In the genomic region with DNA sequence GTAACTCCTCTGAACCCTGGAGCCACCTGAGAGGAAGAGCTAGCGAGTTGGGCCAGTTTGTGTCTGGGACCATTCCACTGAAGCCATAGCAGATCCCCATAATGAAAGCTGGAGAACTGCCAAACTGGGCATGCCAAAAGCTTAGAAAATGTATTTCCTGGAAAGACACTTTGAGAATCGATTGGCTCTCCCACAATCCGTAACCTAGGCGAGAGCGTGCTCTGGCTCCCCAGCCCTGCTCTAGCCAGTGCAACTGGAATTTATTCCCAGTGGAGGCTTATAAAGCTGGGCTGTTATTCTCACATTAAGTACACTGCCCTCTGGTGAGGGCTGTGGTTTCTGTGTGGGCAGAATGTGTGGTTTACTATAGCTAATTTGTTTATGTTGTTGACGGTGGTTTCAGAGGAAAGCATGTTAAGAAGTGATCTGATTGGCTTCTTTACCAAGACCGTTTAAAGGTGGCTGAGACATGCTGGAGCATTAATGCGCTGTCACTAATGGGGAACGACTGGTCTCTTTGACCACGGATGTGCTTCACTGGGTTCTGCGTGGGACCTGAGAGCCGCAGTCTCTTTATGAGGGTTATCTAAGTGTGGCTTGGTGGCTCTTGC, we compare ENCODE assay signal across 8 mouse cellular contexts.
DNase-seq lines count a peak whose midpoint lies in the region; ATAC-seq lines count a peak whose summit lies in the region.
"Had no signal": no experiment of that assay in that cellular context is flagged by ENCODE, and none has a peak within 500 bp of the region (broad histone marks: within the 10 kb centered on the region; RNA-seq: fewer than 3 reads in every experiment).

No protein-coding gene starts in this region.

- peak; percentile 65; the same call in 1 of the 2 replicates for ATAC-seq in neural tube, embryonic 14.5 days (ENCODE audit: low read depth)
- no peak for ATAC-seq in heart, embryonic 14.5 days (ENCODE audit: insufficient number of reproducible peaks, insufficient read depth, low FRiP score, low read depth)
- ATAC-seq in cerebellum, adult (ENCODE audit: insufficient number of reproducible peaks, low FRiP score, low TSS enrichment) = no peak

- no peaks in the 10 kb centered on the region for H3K36me3 ChIP-seq in neural tube, embryonic 14.5 days (ENCODE audit: control insufficient read depth, insufficient read depth, low read length)
- no peaks in the 10 kb centered on the region for H3K36me3 ChIP-seq in heart, embryonic 14.5 days (ENCODE audit: control insufficient read depth, insufficient read depth, low read length)

- H3K27ac ChIP-seq in neural tube, embryonic 14.5 days (ENCODE audit: low read depth, low read length) = no peak overlapping the region
- H3K27ac ChIP-seq in heart, embryonic 14.5 days (replicated peaks in 1 of 2; ENCODE audit: control insufficient read depth in 1 of 2, insufficient read depth in 1 of 2, low read depth in 2 of 2, low read length in 2 of 2) = peak overlapping the region; percentile 75 to 82

- no peaks in the 10 kb centered on the region for H3K9me3 ChIP-seq in neural tube, embryonic 14.5 days (ENCODE audit: control insufficient read depth, low read length)
- H3K9me3 ChIP-seq in heart, embryonic 14.5 days (ENCODE audit: control insufficient read depth, low read length) = no peaks in the 10 kb centered on the region

- no peak overlapping the region for H3K4me3 ChIP-seq in neural tube, embryonic 14.5 days (ENCODE audit: low read depth, low read length)
- no peak overlapping the region for H3K4me3 ChIP-seq in heart, embryonic 14.5 days (ENCODE audit: control insufficient read depth in 1 of 2, insufficient read depth in 1 of 2, low read depth in 1 of 2, low read length in 2 of 2)
- H3K4me3 ChIP-seq: erythroblast, embryonic 14.5 days had no signal

- no peaks in the 10 kb centered on the region for H3K4me1 ChIP-seq in neural tube, embryonic 14.5 days (ENCODE audit: control insufficient read depth, insufficient read depth, low read length)
- peaks cover 18 to 20% of the 10 kb centered on the region in 2 experiments; a peak in 3 of 4 replicates for H3K4me1 ChIP-seq in heart, embryonic 14.5 days (ENCODE audit: control insufficient read depth in 2 of 2, insufficient read depth in 2 of 2, low read length in 2 of 2)

- DNase-seq in neural tube, embryonic 10.5 days (ENCODE audit: extremely low spot score, low spot score) = no peak
- peak; percentile 41 to 53 for DNase-seq in kidney, postnatal 36 days
- no peak for DNase-seq in thymus, postnatal 0 days (ENCODE audit: low spot score)
- DNase-seq in ovary, adult 18-20 months (ENCODE audit: low spot score) = no peak

- no peaks in the 10 kb centered on the region for H3K27me3 ChIP-seq in neural tube, embryonic 14.5 days (ENCODE audit: control insufficient read depth, insufficient read depth, low read length)
- H3K27me3 ChIP-seq in heart, embryonic 14.5 days (ENCODE audit: control insufficient read depth, insufficient read depth, low read length) = no peaks in the 10 kb centered on the region

- H3K4me2 ChIP-seq in neural tube, embryonic 14.5 days (ENCODE audit: low read depth, low read length) = no peak overlapping the region
- H3K4me2 ChIP-seq in heart, embryonic 14.5 days (ENCODE audit: low read length) = 0 out of 2 replicates have a peak overlapping the region, but pooled peaks have one; percentile 7

- H3K9ac ChIP-seq in neural tube, embryonic 14.5 days (replicated peaks; ENCODE audit: low read depth, low read length) = no peak overlapping the region
- no peak overlapping the region for H3K9ac ChIP-seq in heart, embryonic 14.5 days (ENCODE audit: low read length)

- 74% methylated on average over 12 of the region's 12 CpGs for WGBS in neural tube, embryonic 14.5 days
- WGBS in heart, embryonic 14.5 days = 70% methylated on average over 12 of the region's 12 CpGs

Comparison
In these comparisons a context has a peak if more than half of its experiments do, and no peak if none do; other contexts are left out.
1. DNase-seq: peak in kidney, postnatal 36 days (2 of 2); none in neural tube, embryonic 10.5 days (single experiment), thymus, postnatal 0 days (single experiment) and ovary, adult 18-20 months (single experiment).